Mouse (Mus musculus): Measurements from ENCODE around the gene Gm21921.
"Not testable (repeated sequence)": the region's sequence is repeated elsewhere in the genome, so short reads cannot be mapped to it uniquely, and the experiment has no call there.

Gm21921 gene

GRCm38 (mm10) chrY:24796143-24796542, at the start of gene Gm21921:
Gm21921 (minus strand) TSS chrY:24796243.
- in situ Hi-C loops (cut with MboI; ENCODE audit: low pct_unique_long_range_greater_than_20kb in 1 of 2, low sequenced_read_pairs in 2 of 2, unreplicated experiment in 1 of 2), result not testable (repeated sequence)

Measured in mouse embryonic stem cell (cell line).